Mouse (Mus musculus): ENCODE data around the gene Eif2ak4. TPM values are rescaled to one million over a fixed set of nuclear protein-coding genes. Genes with fewer than 3 reads are reported as not detected.

The Eif2ak4 gene
- polyA plus RNA-seq, 1 experiment from 2014 or later, result 9.8 TPM

- Histone ChIP-seq H3K36me3 (ENCODE audit: control insufficient read depth, insufficient read depth) (no peaks in the 10 kb centered on the region), H3K4me1 (replicated peaks; ENCODE audit: control insufficient read depth, insufficient read depth, low read length) (peaks cover 4% of the 10 kb centered on the region; the same call in 1 of the 2 replicates), H3K4me3 (replicated peaks; ENCODE audit: low read length) (no peak overlapping the region), H3K9ac (replicated peaks; ENCODE audit: low read depth, low read length) (no peak overlapping the region), H3K4me2 (ENCODE audit: low read length) (no peak overlapping the region), H3K27ac (ENCODE audit: low read length) (no peak overlapping the region), H3K27me3 (replicated peaks; ENCODE audit: control insufficient read depth, insufficient read depth, low read length) (no peaks in the 10 kb centered on the region), H3K9me3 (ENCODE audit: control insufficient read depth, low read length) (no peaks in the 10 kb centered on the region)
- WGBS, result 45% methylated on average over 12 of the region's 12 CpGs
- ATAC-seq, result no peak
These were observed 102.0 kb downstream of the Eif2ak4 start for GRCm38 (mm10) chr2:118490241-118491091.

- 60% methylated on average over 5 of the region's 5 CpGs for WGBS
- H3K36me3 ChIP-seq (ENCODE audit: control insufficient read depth, insufficient read depth), result no peaks in the 10 kb centered on the region
- H3K27me3 ChIP-seq (replicated peaks; ENCODE audit: control insufficient read depth, insufficient read depth, low read length), result no peaks in the 10 kb centered on the region
- no peaks in the 10 kb centered on the region for H3K9me3 ChIP-seq (ENCODE audit: control insufficient read depth, low read length)
- no peak for ATAC-seq
- H3K27ac ChIP-seq (ENCODE audit: low read length), result no peak overlapping the region
- H3K4me1 ChIP-seq (replicated peaks; ENCODE audit: control insufficient read depth, insufficient read depth, low read length), result peaks cover 4% of the 10 kb centered on the region; the same call in 1 of the 2 replicates
- no peak overlapping the region for H3K9ac ChIP-seq (replicated peaks; ENCODE audit: low read depth, low read length)
- H3K4me3 ChIP-seq (replicated peaks; ENCODE audit: low read length), result no peak overlapping the region
- no peak overlapping the region for H3K4me2 ChIP-seq (ENCODE audit: low read length)
These were observed 102.9 kb downstream of the Eif2ak4 start for GRCm38 (mm10) chr2:118491281-118491731.

- Histone ChIP-seq H3K4me2 (ENCODE audit: low read length) (no peak overlapping the region), H3K9me3 (ENCODE audit: control insufficient read depth, low read length) (no peaks in the 10 kb centered on the region), H3K36me3 (ENCODE audit: control insufficient read depth, insufficient read depth) (no peaks in the 10 kb centered on the region), H3K27me3 (replicated peaks; ENCODE audit: control insufficient read depth, insufficient read depth, low read length) (no peaks in the 10 kb centered on the region), H3K4me1 (replicated peaks; ENCODE audit: control insufficient read depth, insufficient read depth, low read length) (peaks cover 4% of the 10 kb centered on the region; the same call in 1 of the 2 replicates), H3K27ac (ENCODE audit: low read length) (no peak overlapping the region), H3K4me3 (replicated peaks; ENCODE audit: low read length) (no peak overlapping the region), H3K9ac (replicated peaks; ENCODE audit: low read depth, low read length) (no peak overlapping the region)
- no peak for ATAC-seq
- 82% methylated on average over 4 of the region's 4 CpGs for WGBS
These were observed 103.5 kb downstream of the Eif2ak4 start for GRCm38 (mm10) chr2:118491741-118492395.

GRCm38 (mm10) chr2:118495024-118495423 is 106.6 kb downstream of the Eif2ak4 start:
- no peak for ATAC-seq
- Histone ChIP-seq H3K4me1 (replicated peaks; ENCODE audit: control insufficient read depth, insufficient read depth, low read length) (0 out of 2 replicates have a peak, but pooled peaks cover 2% of the 10 kb centered on the region), H3K4me2 (ENCODE audit: low read length) (no peak overlapping the region), H3K27me3 (replicated peaks; ENCODE audit: control insufficient read depth, insufficient read depth, low read length) (no peaks in the 10 kb centered on the region), H3K4me3 (replicated peaks; ENCODE audit: low read length) (no peak overlapping the region), H3K9me3 (ENCODE audit: control insufficient read depth, low read length) (no peaks in the 10 kb centered on the region), H3K9ac (replicated peaks; ENCODE audit: low read depth, low read length) (no peak overlapping the region), H3K36me3 (ENCODE audit: control insufficient read depth, insufficient read depth) (no peaks in the 10 kb centered on the region), H3K27ac (ENCODE audit: low read length) (no peak overlapping the region)
- 79% methylated on average over 9 of the region's 9 CpGs for WGBS

- no peak for ATAC-seq
- no peaks in the 10 kb centered on the region for H3K36me3 ChIP-seq (ENCODE audit: control insufficient read depth, insufficient read depth)
- no peaks in the 10 kb centered on the region for H3K27me3 ChIP-seq (replicated peaks; ENCODE audit: control insufficient read depth, insufficient read depth, low read length)
- H3K9ac ChIP-seq (replicated peaks; ENCODE audit: low read depth, low read length), result no peak overlapping the region
- H3K9me3 ChIP-seq (ENCODE audit: control insufficient read depth, low read length), result no peaks in the 10 kb centered on the region
- 79% methylated on average over 5 of the region's 5 CpGs for WGBS
- no peaks in the 10 kb centered on the region for H3K4me1 ChIP-seq (replicated peaks; ENCODE audit: control insufficient read depth, insufficient read depth, low read length)
- no peak overlapping the region for H3K4me2 ChIP-seq (ENCODE audit: low read length)
- H3K27ac ChIP-seq (ENCODE audit: low read length), result no peak overlapping the region
- H3K4me3 ChIP-seq (replicated peaks; ENCODE audit: low read length), result no peak overlapping the region
These were observed 109.5 kb downstream of the Eif2ak4 start for GRCm38 (mm10) chr2:118497890-118498289.

- H3K9me3 ChIP-seq (ENCODE audit: control insufficient read depth, low read length), result no peaks in the 10 kb centered on the region
- H3K4me3 ChIP-seq (replicated peaks; ENCODE audit: low read length), result no peak overlapping the region
- H3K4me1 ChIP-seq (replicated peaks; ENCODE audit: control insufficient read depth, insufficient read depth, low read length), result no peaks in the 10 kb centered on the region
- H3K27ac ChIP-seq (ENCODE audit: low read length), result no peak overlapping the region
- no peak overlapping the region for H3K4me2 ChIP-seq (ENCODE audit: low read length)
- no peaks in the 10 kb centered on the region for H3K27me3 ChIP-seq (replicated peaks; ENCODE audit: control insufficient read depth, insufficient read depth, low read length)
- no peak overlapping the region for H3K9ac ChIP-seq (replicated peaks; ENCODE audit: low read depth, low read length)
- ATAC-seq, result no peak
- WGBS, result 76% methylated on average over 6 of the region's 6 CpGs
- no peaks in the 10 kb centered on the region for H3K36me3 ChIP-seq (ENCODE audit: control insufficient read depth, insufficient read depth)
These were observed 110.1 kb downstream of the Eif2ak4 start for GRCm38 (mm10) chr2:118498476-118498875.

- no peaks in the 10 kb centered on the region for H3K4me1 ChIP-seq (replicated peaks; ENCODE audit: control insufficient read depth, insufficient read depth, low read length)
These were observed 110.9 kb downstream of the Eif2ak4 start for GRCm38 (mm10) chr2:118499135-118499961.

GRCm38 (mm10) chr2:118500191-118500590 is 111.8 kb downstream of the Eif2ak4 start:
- Histone ChIP-seq H3K4me2 (ENCODE audit: low read length) (no peak overlapping the region), H3K4me3 (replicated peaks; ENCODE audit: low read length) (no peak overlapping the region), H3K9ac (replicated peaks; ENCODE audit: low read depth, low read length) (no peak overlapping the region), H3K36me3 (ENCODE audit: control insufficient read depth, insufficient read depth) (no peaks in the 10 kb centered on the region), H3K27ac (ENCODE audit: low read length) (no peak overlapping the region), H3K9me3 (ENCODE audit: control insufficient read depth, low read length) (no peaks in the 10 kb centered on the region), H3K27me3 (replicated peaks; ENCODE audit: control insufficient read depth, insufficient read depth, low read length) (no peaks in the 10 kb centered on the region), H3K4me1 (replicated peaks; ENCODE audit: control insufficient read depth, insufficient read depth, low read length) (no peaks in the 10 kb centered on the region)
- no peak for ATAC-seq
- WGBS, result 89% methylated on average over 2 of the region's 2 CpGs

More at GRCm38 (mm10) chr2:118499135-118499961, 110.9 kb downstream of the Eif2ak4 start:
- no peaks in the 10 kb centered on the region for H3K9me3 ChIP-seq (ENCODE audit: control insufficient read depth, low read length)
- H3K9ac ChIP-seq (replicated peaks; ENCODE audit: low read depth, low read length), result no peak overlapping the region
- H3K27me3 ChIP-seq (replicated peaks; ENCODE audit: control insufficient read depth, insufficient read depth, low read length), result no peaks in the 10 kb centered on the region
- H3K36me3 ChIP-seq (ENCODE audit: control insufficient read depth, insufficient read depth), result no peaks in the 10 kb centered on the region
- 33% methylated on average over 20 of the region's 20 CpGs for WGBS
- H3K4me3 ChIP-seq (replicated peaks; ENCODE audit: low read length), result no peak overlapping the region
- no peak for ATAC-seq
- H3K4me2 ChIP-seq (ENCODE audit: low read length), result no peak overlapping the region
- no peak overlapping the region for H3K27ac ChIP-seq (ENCODE audit: low read length)

GRCm38 (mm10) chr2:118507126-118507525 is 118.7 kb downstream of the Eif2ak4 start:
- no peak overlapping the region for H3K4me2 ChIP-seq (ENCODE audit: low read length)
- H3K4me1 ChIP-seq (replicated peaks; ENCODE audit: control insufficient read depth, insufficient read depth, low read length), result peaks cover 8% of the 10 kb centered on the region
- H3K4me3 ChIP-seq (replicated peaks; ENCODE audit: low read length), result no peak overlapping the region
- no peaks in the 10 kb centered on the region for H3K9me3 ChIP-seq (ENCODE audit: control insufficient read depth, low read length)
- H3K27ac ChIP-seq (ENCODE audit: low read length), result no peak overlapping the region
- no peaks in the 10 kb centered on the region for H3K36me3 ChIP-seq (ENCODE audit: control insufficient read depth, insufficient read depth)
- ATAC-seq, result no peak
- H3K9ac ChIP-seq (replicated peaks; ENCODE audit: low read depth, low read length), result no peak overlapping the region
- no peaks in the 10 kb centered on the region for H3K27me3 ChIP-seq (replicated peaks; ENCODE audit: control insufficient read depth, insufficient read depth, low read length)
- WGBS, result 75% methylated on average over 7 of the region's 7 CpGs
